Comparison of ENCODE assay signal across 7 mouse cellular contexts in genomic region chr11:86894171-86894577, GRCm38 (mm10).
DNase-seq lines count a peak whose midpoint lies in the region; ATAC-seq and TF ChIP-seq lines count a peak whose summit lies in the region.

No protein-coding gene starts in this region.

- WGBS in intestine, embryonic 16.5 days = 4% methylated on average over 19 of the region's 19 CpGs
- WGBS in midbrain, embryonic 11.5 days = 8% methylated on average over 19 of the region's 19 CpGs
- 5% methylated on average over 19 of the region's 19 CpGs for WGBS in small intestine, adult 2 months

- H3K4me1 ChIP-seq in intestine, embryonic 16.5 days (ENCODE audit: control insufficient read depth, insufficient read depth, low read length) = no peaks in the 10 kb centered on the region
- H3K4me1 ChIP-seq in midbrain, embryonic 11.5 days (ENCODE audit: control insufficient read depth, insufficient read depth, low read length) = peaks cover 9% of the 10 kb centered on the region
- peaks cover 2% of the 10 kb centered on the region; the same call in 1 of the 2 replicates for H3K4me1 ChIP-seq in small intestine, adult 2 months (ENCODE audit: control insufficient read depth, insufficient read depth, insufficient read length, low read length)

- TF ChIP-seq POLR2A in small intestine, adult 2 months (IDR thresholded peaks at IDR 0.05; ENCODE audit: low read depth, low read length) = no peak

- no peaks in the 10 kb centered on the region for H3K27me3 ChIP-seq in intestine, embryonic 16.5 days (replicated peaks; ENCODE audit: control insufficient read depth, insufficient read depth, low read length)
- H3K27me3 ChIP-seq in midbrain, embryonic 11.5 days (ENCODE audit: control insufficient read depth, insufficient read depth, low read length) = no peaks in the 10 kb centered on the region
- H3K27me3 ChIP-seq in small intestine, adult 2 months (ENCODE audit: control insufficient read depth, insufficient read depth, low read length) = no peaks in the 10 kb centered on the region

- H3K36me3 ChIP-seq in intestine, embryonic 16.5 days (ENCODE audit: control insufficient read depth, insufficient read depth, low read length) = no peaks in the 10 kb centered on the region
- H3K36me3 ChIP-seq in midbrain, embryonic 11.5 days (ENCODE audit: control insufficient read depth, insufficient read depth, low read length) = no peaks in the 10 kb centered on the region
- H3K36me3 ChIP-seq in small intestine, adult 2 months (ENCODE audit: control insufficient read depth, insufficient read depth, low read length) = no peaks in the 10 kb centered on the region

- intact Hi-C loops in left cerebral cortex, postnatal 36 days (cut with DNase I) = loop anchor here (10.0 kb wide), 1 partner anchor 101 kb away; the partner anchor contains the start of gene Ypel2

- TF ChIP-seq CTCF in small intestine, adult 2 months (IDR thresholded peaks at IDR 0.05; ENCODE audit: extremely low read depth, insufficient read length, insufficient replicate concordance, low read depth, low read length) = peak; percentile 74

- DNase-seq in adrenal gland, adult 2 months = peak; percentile 91
- peak; percentile 85 for DNase-seq in embryo, embryonic 11 days
- peak; percentile 57 to 78 for DNase-seq in gastrocnemius, postnatal 4 days (ENCODE audit: low spot score in 2 of 2)
- peak; percentile 83 to 85 for DNase-seq in left cerebral cortex, postnatal 36 days (ENCODE audit: low spot score in 2 of 2)
- peak; percentile 98 for DNase-seq in midbrain, embryonic 11.5 days (ENCODE audit: low spot score, missing footprints)

- peak overlapping the region; percentile 56 for H3K9ac ChIP-seq in intestine, embryonic 16.5 days (ENCODE audit: low read depth, low read length)
- peak overlapping the region; percentile 62 for H3K9ac ChIP-seq in midbrain, embryonic 11.5 days (ENCODE audit: low read length)

- peak; percentile 74 for ATAC-seq in intestine, embryonic 16.5 days
- peak; percentile 70 for ATAC-seq in midbrain, embryonic 11.5 days (ENCODE audit: low FRiP score)

- peak overlapping the region; percentile 64 for H3K4me2 ChIP-seq in intestine, embryonic 16.5 days (ENCODE audit: low read depth, low read length)
- peak overlapping the region; percentile 61 for H3K4me2 ChIP-seq in midbrain, embryonic 11.5 days

- H3K9me3 ChIP-seq in intestine, embryonic 16.5 days (ENCODE audit: control insufficient read depth, low read length) = no peaks in the 10 kb centered on the region
- H3K9me3 ChIP-seq in midbrain, embryonic 11.5 days (ENCODE audit: control insufficient read depth, low read length) = no peaks in the 10 kb centered on the region

- H3K27ac ChIP-seq in intestine, embryonic 16.5 days (ENCODE audit: low read length) = no peak overlapping the region
- H3K27ac ChIP-seq in midbrain, embryonic 11.5 days (ENCODE audit: low read depth, low read length) = no peak overlapping the region
- H3K27ac ChIP-seq in small intestine, adult 2 months (ENCODE audit: insufficient read depth, low read depth, low read length) = peak overlapping the region; percentile 24; the same call in 1 of the 2 replicates

- peak overlapping the region; percentile 31 for H3K4me3 ChIP-seq in intestine, embryonic 16.5 days (ENCODE audit: low read length)
- peak overlapping the region; percentile 28 for H3K4me3 ChIP-seq in midbrain, embryonic 11.5 days (ENCODE audit: low read depth, low read length)
- peak overlapping the region; percentile 56 for H3K4me3 ChIP-seq in small intestine, adult 2 months (ENCODE audit: low read depth, low read length)
